Mouse (Mus musculus) E14TG2a.4 (cell line): ENCODE results near the gene 4931406P16Rik.

Source experiments
- H3K27me3 ChIP-seq: 2 replicates; pipeline ENCODE4 v1.6.1; 2014; ENCODE audit warnings: low read length, control low read depth; ENCODE audit not compliant: insufficient read depth
- H3K36me3 ChIP-seq: 2 replicates; pipeline ENCODE4 v1.6.1; 2014; ENCODE audit warnings: low read length, control low read depth; ENCODE audit not compliant: insufficient read depth
- H3K4me1 ChIP-seq: replicated peaks from 2 replicates; pipeline ENCODE4 v1.6.1; 2014; ENCODE audit warnings: low read depth, low read length, control low read depth
- H3K4me3 ChIP-seq: replicated peaks from 2 replicates; pipeline ENCODE4 v1.5.1; 2014; ENCODE audit warnings: mild to moderate bottlenecking, low read length
- H3K9me3 ChIP-seq: 2 replicates; pipeline ENCODE4 v1.6.1; 2014; ENCODE audit warnings: low read length, control low read depth
- CTCF ChIP-seq: conservative IDR thresholded peaks from 2 replicates; pipeline ENCODE4 v1.5.1; 2014; ENCODE audit warnings: low read length
- NANOG ChIP-seq: IDR thresholded peaks from 2 replicates; pipeline ENCODE4 v1.6.1; 2014; ENCODE audit warnings: borderline replicate concordance, low read length, mixed read lengths
- POU5F1 ChIP-seq: IDR thresholded peaks from 2 replicates; pipeline ENCODE4 v1.6.1; 2014; ENCODE audit warnings: low read length, borderline replicate concordance

4931406P16Rik gene

GRCm38 (mm10) chr7:34276066-34276465 is 37.3 kb downstream of the 4931406P16Rik start:
- H3K36me3 ChIP-seq, result peaks cover 4% of the 10 kb centered on the region; the same call in 1 of the 2 replicates
- H3K4me3 ChIP-seq, result no peak overlapping the region
- peaks cover 31% of the 10 kb centered on the region for H3K4me1 ChIP-seq
- H3K27me3 ChIP-seq, result no peaks in the 10 kb centered on the region
- no peaks in the 10 kb centered on the region for H3K9me3 ChIP-seq
- no peak for TF ChIP-seq CTCF
- no peak for TF ChIP-seq NANOG
- TF ChIP-seq POU5F1, result no peak

- Histone ChIP-seq H3K9me3 (no peaks in the 10 kb centered on the region), H3K4me1 (peaks cover 58% of the 10 kb centered on the region), H3K36me3 (peaks cover 4% of the 10 kb centered on the region; the same call in 1 of the 2 replicates), H3K4me3 (no peak overlapping the region), H3K27me3 (no peaks in the 10 kb centered on the region)
- no peak for TF ChIP-seq POU5F1
- no peak for TF ChIP-seq NANOG
- TF ChIP-seq CTCF, result no peak
Measured at GRCm38 (mm10) chr7:34272465-34272864, 40.9 kb downstream of the 4931406P16Rik start.

- H3K9me3 ChIP-seq, result no peaks in the 10 kb centered on the region
- TF ChIP-seq POU5F1, result no peak
- TF ChIP-seq CTCF, result no peak
- no peak for TF ChIP-seq NANOG
- no peak overlapping the region for H3K4me3 ChIP-seq
- peaks cover 64% of the 10 kb centered on the region for H3K4me1 ChIP-seq
- peaks cover 3% of the 10 kb centered on the region for H3K36me3 ChIP-seq
- no peaks in the 10 kb centered on the region for H3K27me3 ChIP-seq
Measured at GRCm38 (mm10) chr7:34268463-34268862, 44.9 kb downstream of the 4931406P16Rik start.

GRCm38 (mm10) chr7:34266421-34266820 is 46.9 kb downstream of the 4931406P16Rik start:
- TF ChIP-seq NANOG, result no peak
- no peak for TF ChIP-seq POU5F1
- TF ChIP-seq CTCF, result no peak
- H3K36me3 ChIP-seq, result peaks cover 20% of the 10 kb centered on the region
- peaks cover 47% of the 10 kb centered on the region for H3K4me1 ChIP-seq
- H3K9me3 ChIP-seq, result no peaks in the 10 kb centered on the region
- H3K4me3 ChIP-seq, result no peak overlapping the region
- H3K27me3 ChIP-seq, result no peaks in the 10 kb centered on the region

- H3K9me3 ChIP-seq, result no peaks in the 10 kb centered on the region
- TF ChIP-seq NANOG (no peak), POU5F1 (no peak), CTCF (no peak)
- peaks cover 42% of the 10 kb centered on the region for H3K4me1 ChIP-seq
- H3K36me3 ChIP-seq, result peaks cover 25% of the 10 kb centered on the region
- H3K27me3 ChIP-seq, result no peaks in the 10 kb centered on the region
- H3K4me3 ChIP-seq, result no peak overlapping the region
Measured at GRCm38 (mm10) chr7:34265876-34266346, 47.4 kb downstream of the 4931406P16Rik start.

GRCm38 (mm10) chr7:34263437-34263836 is 49.9 kb downstream of the 4931406P16Rik start:
- Histone ChIP-seq H3K9me3 (no peaks in the 10 kb centered on the region), H3K27me3 (no peaks in the 10 kb centered on the region), H3K4me3 (no peak overlapping the region), H3K4me1 (peaks cover 26% of the 10 kb centered on the region), H3K36me3 (peaks cover 47% of the 10 kb centered on the region)
- no peak for TF ChIP-seq CTCF
- TF ChIP-seq POU5F1, result no peak
- no peak for TF ChIP-seq NANOG

- no peaks in the 10 kb centered on the region for H3K27me3 ChIP-seq
- peaks cover 13% of the 10 kb centered on the region; the same call in 1 of the 2 replicates for H3K4me1 ChIP-seq
- H3K36me3 ChIP-seq, result peaks cover 90% of the 10 kb centered on the region
- no peaks in the 10 kb centered on the region for H3K9me3 ChIP-seq
- H3K4me3 ChIP-seq, result no peak overlapping the region
- TF ChIP-seq NANOG (no peak), CTCF (no peak), POU5F1 (no peak)
Measured at GRCm38 (mm10) chr7:34258407-34258806, 54.9 kb downstream of the 4931406P16Rik start.

GRCm38 (mm10) chr7:34257279-34257678 is 56.1 kb downstream of the 4931406P16Rik start:
- peaks cover 13% of the 10 kb centered on the region; the same call in 1 of the 2 replicates for H3K4me1 ChIP-seq
- H3K9me3 ChIP-seq, result no peaks in the 10 kb centered on the region
- peaks cover 93% of the 10 kb centered on the region for H3K36me3 ChIP-seq
- H3K4me3 ChIP-seq, result no peak overlapping the region
- TF ChIP-seq NANOG (no peak), CTCF (no peak), POU5F1 (no peak)
- H3K27me3 ChIP-seq, result no peaks in the 10 kb centered on the region

- TF ChIP-seq CTCF (no peak), POU5F1 (no peak), NANOG (no peak)
- peaks cover 13% of the 10 kb centered on the region; the same call in 1 of the 2 replicates for H3K4me1 ChIP-seq
- H3K4me3 ChIP-seq, result no peak overlapping the region
- no peaks in the 10 kb centered on the region for H3K9me3 ChIP-seq
- no peaks in the 10 kb centered on the region for H3K27me3 ChIP-seq
- peaks cover 91% of the 10 kb centered on the region for H3K36me3 ChIP-seq
Measured at GRCm38 (mm10) chr7:34255916-34256315, 57.4 kb downstream of the 4931406P16Rik start.
